Mouse (Mus musculus) urinary bladder, postnatal 14 days (tissue): ENCODE data around the gene Emc7.
"Not testable (repeated sequence)": the region's sequence is repeated elsewhere in the genome, so short reads cannot be mapped to it uniquely, and the experiment has no call there.

Source experiments
- DNase-seq: peaks from one replicate; pipeline ENCODE4 v3.0.0; 2021; ENCODE audit warnings: low spot score

The Emc7 gene

DNA sequence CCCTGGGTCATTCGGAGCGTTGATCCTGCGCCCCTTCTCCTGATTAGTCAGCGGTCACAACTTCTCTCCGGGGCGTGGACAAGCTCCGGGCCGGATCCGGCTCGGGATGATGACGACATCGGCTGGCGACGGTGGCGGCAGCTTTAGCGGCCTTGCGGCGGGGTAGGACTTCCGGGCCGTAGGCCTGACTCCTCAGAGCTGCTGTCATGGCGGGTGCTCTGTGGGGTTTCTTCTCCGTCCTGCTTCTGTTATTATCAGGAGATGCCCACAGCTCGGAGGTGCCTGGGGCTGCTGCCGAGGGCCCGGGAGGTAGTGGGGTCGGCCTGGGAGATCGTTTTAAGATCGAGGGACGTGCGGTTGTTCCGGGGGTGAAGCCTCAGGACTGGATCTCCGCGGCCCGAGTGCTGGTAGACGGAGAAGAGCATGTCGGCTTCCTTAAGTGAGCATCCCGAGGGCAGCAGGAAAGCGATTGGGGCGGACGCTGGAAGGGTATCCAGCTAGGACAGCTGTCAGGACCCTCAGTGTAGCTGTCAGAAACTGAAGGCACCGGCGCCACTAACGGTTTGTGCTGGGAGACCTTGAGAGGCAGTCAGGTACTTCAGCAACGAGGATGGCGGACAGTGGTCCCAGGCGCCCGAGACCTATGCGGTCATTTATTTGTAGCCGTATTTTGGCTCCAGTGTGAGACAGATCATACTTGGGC lies at the start of gene Emc7:
Gene Emc7, plus strand, starts transcription at position 136 of the 703 bp plus-strand sequence.
- DNase-seq, result peak; percentile 99

DNA sequence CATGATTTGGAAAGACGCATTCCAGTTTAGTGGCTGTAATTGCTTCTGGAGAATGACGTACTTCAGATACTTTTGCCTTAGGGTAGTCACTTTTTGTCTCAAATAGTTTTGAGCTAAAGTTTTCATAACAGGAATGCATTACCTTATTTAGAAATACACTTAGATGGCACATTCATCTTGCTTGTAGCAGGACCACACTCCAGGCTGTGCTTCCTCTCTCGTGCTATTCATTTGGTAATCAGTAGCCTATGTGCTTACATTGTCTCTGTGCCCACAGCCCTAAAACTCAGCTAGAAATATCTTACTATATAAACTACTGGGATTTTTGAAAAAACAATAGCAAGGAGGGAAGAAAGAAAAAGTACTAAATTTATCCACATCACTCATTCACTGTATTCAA lies 47.8 kb upstream of the Emc7 start:
- DNase-seq, result no peak

DNA sequence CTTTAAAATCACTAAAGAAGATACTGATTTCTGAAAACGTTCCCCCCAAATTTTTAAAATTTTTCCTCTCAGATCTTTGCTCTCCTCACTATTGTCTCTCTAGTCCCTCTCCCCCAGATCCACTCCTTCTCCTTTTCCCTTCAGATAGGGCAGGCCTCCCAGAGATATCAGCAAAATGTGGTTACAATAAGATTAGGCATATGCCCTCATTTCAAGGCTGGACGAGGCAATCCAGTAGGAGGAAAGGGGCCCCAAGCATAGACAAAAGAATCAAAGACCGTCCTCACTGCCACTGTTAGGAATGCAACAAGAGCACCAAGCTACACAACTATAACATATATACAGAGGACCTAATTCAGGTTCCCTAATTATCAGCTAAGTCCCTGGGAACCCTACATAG lies 29.5 kb upstream of the Emc7 start:
- DNase-seq, result no peak

GRCm38 (mm10) chr2:112428534-112428933 lies 26.3 kb upstream of the Emc7 start:
- DNase-seq, result not testable (repeated sequence)

- DNase-seq, result no peak
Measured at GRCm38 (mm10) chr2:112429665-112430064, 25.1 kb upstream of the Emc7 start.

GRCm38 (mm10) chr2:112430403-112430802 lies 24.4 kb upstream of the Emc7 start:
- no peak for DNase-seq

DNA sequence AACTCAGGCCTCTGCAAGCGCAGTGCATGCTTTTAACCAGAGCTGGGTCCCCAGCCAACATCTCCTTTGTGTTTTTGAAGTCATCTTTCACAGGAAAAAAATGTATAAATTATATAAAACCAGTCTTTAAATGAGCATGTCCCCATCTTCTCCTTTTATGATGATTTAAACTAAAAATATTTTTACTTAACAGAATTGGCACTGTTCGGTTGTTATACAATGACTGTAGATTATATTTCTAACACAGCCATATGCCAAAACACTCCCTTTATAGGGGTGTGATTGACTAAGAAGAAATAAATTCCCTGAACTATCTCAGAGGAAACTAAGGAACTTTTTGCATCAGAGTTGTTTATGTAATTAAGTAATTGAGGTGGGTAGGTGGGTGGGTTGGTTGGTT lies 22.3 kb upstream of the Emc7 start:
- DNase-seq, result no peak

DNA sequence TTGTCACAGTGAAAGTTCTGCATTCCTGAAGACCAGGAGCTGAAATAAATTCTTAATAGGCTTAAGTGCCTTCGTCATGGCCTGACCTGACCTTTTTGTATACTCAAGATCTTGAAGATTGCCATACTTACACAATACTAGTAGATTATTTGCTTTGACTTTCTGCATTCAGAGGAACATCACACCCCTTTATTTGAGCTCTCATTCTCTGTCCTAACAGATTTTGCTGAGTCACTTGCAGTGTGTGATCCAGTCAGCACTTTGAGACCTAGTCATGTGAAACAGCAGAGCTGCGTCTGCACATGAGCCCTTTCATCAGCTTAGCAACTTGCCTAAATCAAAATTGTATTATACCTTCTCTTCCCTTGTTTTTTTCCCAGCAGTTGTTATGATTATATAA lies 21.4 kb upstream of the Emc7 start:
- no peak for DNase-seq

DNA sequence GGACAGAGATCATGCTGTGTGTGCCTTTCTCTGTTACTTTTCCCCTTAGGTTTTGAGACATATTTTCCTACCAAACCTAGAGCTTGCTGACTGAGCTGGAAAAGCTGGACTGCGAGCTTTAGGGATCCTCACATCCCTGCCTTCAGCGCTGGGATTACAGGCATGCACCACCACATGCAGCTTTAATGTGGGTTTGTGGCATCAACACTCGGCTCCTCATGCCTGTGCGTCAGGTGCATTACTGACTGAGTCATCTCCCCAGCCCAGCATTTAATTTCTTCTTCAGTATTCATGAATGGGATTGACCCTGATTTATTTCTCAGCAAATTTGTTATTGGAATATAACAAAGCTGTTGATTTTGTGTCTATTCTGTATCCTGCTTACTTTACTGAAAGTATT lies 18.5 kb upstream of the Emc7 start:
- no peak for DNase-seq

GRCm38 (mm10) chr2:112437589-112437988 lies 17.2 kb upstream of the Emc7 start:
- DNase-seq, result no peak

- DNase-seq, result no peak
Measured at GRCm38 (mm10) chr2:112443491-112443890, 11.3 kb upstream of the Emc7 start.

GRCm38 (mm10) chr2:112445511-112445910 lies 9.3 kb upstream of the Emc7 start:
- no peak for DNase-seq

DNA sequence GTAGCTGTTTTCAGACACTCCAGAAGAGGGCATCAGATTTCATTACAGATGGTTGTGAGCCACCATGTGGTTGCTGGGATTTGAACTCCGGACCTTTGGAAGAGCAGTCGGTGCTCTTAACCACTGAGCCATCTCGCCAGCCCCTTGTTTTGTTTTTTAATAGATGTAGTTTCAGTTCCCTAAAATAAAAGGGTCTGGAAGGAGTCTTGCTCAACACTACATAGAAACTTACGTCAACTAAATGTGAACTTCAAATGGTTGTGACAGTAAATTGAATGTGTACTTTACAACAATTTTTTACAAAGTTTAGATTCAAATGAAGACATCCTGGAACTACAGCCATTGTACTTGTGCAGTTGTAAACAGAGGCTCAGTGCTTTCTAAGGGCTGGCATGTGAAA lies 6.8 kb upstream of the Emc7 start:
- not testable (repeated sequence) for DNase-seq

- DNase-seq, result no peak
Measured at GRCm38 (mm10) chr2:112448510-112449059, 6.2 kb upstream of the Emc7 start.

DNA sequence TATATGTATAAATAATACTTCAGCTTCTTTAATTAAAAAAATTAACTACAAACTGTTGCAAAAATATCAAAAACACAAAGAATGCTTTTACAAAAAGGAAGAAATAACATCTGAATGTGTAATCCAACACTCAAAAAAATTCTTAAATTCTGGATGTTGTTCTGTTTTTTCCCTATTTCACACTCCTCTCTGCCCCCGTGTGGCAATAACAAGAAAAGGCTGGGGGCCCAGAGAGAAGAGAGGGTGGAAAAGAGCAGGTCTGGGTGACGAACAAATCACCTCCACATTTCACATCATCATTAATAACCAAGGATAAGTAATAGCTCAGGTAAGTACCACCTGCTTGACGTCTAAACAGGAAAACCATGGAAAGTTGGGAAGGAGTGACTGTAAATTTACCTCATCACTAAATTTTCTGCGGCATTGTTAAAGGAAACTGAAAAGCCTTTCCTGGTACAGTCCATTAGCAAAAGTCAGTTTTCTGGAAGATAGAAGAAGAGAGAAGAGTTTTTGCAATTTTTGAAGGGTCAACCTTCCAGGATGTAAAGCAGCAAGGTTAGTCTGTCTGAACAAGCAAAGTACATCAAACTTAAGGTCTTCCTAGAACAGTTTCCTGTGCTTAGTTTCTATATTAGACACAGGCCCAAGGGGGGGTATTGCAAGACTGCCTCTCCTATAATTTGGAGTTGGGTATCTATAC lies 5.0 kb upstream of the Emc7 start:
- DNase-seq, result peak; percentile 31

DNA sequence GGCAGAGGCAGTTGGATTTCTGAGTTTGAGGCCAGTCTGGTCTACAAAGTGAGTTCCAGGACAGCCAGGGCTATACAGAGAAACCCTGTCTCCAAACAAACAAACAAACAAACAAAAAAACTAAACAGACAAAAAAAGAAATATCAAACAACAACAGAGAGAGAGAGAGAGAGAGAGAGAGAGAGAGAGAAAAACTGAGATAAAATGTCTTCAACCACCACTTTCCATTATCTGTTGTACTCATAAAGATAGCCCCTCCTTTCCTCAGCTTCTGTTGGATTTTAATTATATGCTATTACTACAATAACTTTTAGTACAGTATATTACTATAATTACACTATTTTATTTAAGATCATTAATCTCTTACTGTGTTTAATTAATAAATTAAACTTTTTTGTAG lies 2.3 kb upstream of the Emc7 start:
- DNase-seq, result not testable (repeated sequence)

- DNase-seq, result no peak
Measured at GRCm38 (mm10) chr2:112454125-112454861, 504 bp upstream of the Emc7 start.

- DNase-seq, result no peak
Measured at GRCm38 (mm10) chr2:112460557-112460956, 5.8 kb downstream of the Emc7 start.

DNA sequence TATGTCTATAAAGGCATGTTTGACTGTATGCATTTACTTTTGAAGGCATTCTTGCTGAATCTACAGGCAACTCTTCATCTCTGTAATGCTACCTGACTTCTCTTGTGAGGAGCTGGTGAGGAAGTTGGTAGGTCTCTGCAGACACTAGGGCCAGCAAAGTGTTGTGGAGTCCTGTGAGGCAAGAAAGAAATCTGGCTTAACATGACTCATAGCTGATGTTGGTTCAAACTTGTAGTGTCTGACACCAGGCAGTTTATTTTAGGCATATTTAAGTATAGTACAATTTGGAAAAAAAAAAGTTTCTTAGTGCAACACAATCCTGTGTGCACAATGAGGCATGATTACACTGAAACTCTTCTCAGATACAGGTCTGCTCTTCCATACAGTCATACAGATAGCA lies 14.7 kb downstream of the Emc7 start:
- DNase-seq, result no peak

DNA sequence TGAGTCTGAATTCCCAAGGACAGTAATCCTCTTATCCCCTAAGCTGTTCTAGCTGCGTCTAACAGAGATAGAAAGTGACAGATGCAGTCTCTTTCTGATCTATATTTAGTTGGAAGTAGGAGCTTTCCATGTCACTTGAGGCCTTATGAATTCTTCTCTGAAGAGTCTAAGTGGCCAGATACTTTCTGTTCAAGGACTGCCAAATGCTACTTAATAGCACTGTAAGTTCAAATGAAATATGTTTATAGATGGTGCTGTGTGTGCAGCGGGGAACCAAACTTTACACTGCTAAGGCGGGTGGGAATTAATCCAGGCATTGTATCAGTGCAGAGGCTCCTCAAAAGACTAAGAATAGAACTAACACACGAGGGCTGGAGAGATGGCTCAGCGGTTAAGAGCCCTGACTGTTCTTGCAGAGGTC lies 16.2 kb downstream of the Emc7 start:
- DNase-seq, result no peak

GRCm38 (mm10) chr2:112472076-112472475 lies 17.3 kb downstream of the Emc7 start:
- DNase-seq, result no peak

DNA sequence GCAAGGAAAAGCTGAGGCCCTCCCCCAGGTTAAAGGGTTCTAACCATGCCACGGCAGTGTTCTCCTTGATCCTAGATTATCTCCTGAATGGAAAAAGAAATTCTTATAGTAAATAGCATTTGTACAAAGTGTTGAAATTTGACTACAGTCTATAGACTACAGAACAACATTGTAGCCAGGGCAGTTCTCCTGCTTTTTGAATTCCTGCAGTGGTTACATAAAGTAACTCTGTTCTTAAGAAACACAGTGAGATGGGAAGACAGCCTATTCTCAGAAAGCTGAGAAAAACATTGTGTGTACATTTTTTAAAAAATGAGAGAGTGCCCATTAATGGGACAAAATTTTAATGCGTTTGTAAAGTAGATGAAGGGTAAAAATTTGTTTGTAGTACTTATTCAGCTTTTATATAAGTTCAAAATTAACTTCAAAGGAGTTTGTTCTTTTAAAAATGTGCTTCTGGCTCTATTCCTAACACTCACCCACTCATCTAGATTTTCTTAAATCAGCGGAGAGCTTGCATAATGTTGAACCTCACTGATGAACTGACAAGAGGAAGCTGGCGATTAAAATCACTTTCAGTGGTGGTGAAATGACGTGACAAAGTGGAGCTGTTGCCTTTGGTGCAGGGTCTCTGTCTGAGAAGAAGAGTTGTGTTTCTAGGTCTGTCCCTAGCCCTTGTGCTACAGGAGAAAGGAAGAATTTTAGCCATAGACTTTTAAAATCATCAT lies 20.4 kb downstream of the Emc7 start:
- no peak for DNase-seq
